Mouse (Mus musculus) limb, embryonic 12.5 days (tissue): ENCODE results near the gene Col9a1. TPM values are rescaled to one million over a fixed set of nuclear protein-coding genes. Genes with fewer than 3 reads are reported as not detected.

Experiments
- ATAC-seq: fragments of 200-750 bp; cut with Nextera tagmentation; 2 replicates; pipeline ENCODE4 v1.8.0; 2017; ENCODE audit warnings: low read depth, moderate TSS enrichment; ENCODE audit not compliant: insufficient number of reproducible peaks, insufficient read depth, low FRiP score, low TSS enrichment
- H3K27ac ChIP-seq: fragments of 300-500 bp; sonication (generic); 2 replicates; pipeline ENCODE4 v1.5.1; 2016; ENCODE audit warnings: mild to moderate bottlenecking, moderate library complexity
- H3K27me3 ChIP-seq: fragments of 300-500 bp; sonication (generic); 2 replicates; pipeline ENCODE4 v1.6.1; 2016; ENCODE audit warnings: mild to moderate bottlenecking, moderate library complexity
- H3K36me3 ChIP-seq: fragments of 300-500 bp; sonication (generic); 2 replicates; pipeline ENCODE4 v1.6.1; 2016; ENCODE audit warnings: mild to moderate bottlenecking, moderate library complexity
- H3K4me1 ChIP-seq: fragments of 300-500 bp; sonication (generic); replicated peaks from 2 replicates; pipeline ENCODE4 v1.6.1; 2016
- H3K4me2 ChIP-seq: fragments of 300-500 bp; sonication (generic); 2 replicates; pipeline ENCODE4 v1.6.1; 2016; ENCODE audit warnings: mild to moderate bottlenecking, moderate library complexity
- H3K4me3 ChIP-seq: fragments of 300-500 bp; sonication (generic); replicated peaks from 2 replicates; pipeline ENCODE4 v1.5.1; 2016; ENCODE audit warnings: mild to moderate bottlenecking
- H3K9ac ChIP-seq: fragments of 300-500 bp; sonication (generic); replicated peaks from 2 replicates; pipeline ENCODE4 v1.6.1; 2016; ENCODE audit warnings: mild to moderate bottlenecking, moderate library complexity
- H3K9me3 ChIP-seq: fragments of 300-500 bp; sonication (generic); 2 replicates; pipeline ENCODE4 v1.6.1; 2016; ENCODE audit warnings: mild to moderate bottlenecking, moderate library complexity
- WGBS: fragments of 180-500 bp; shearing (Covaris S2); methylation state at CpG from one replicate; pipeline ENCODE4 v1.1.7; 2016; 5-methylcytosine and 5-hydroxymethylcytosine counted together
- polyA plus RNA-seq: library from polyadenylated mRNA; unstranded; fragments of >200 nt; fragmentation: Nextera tagmentation; extraction: Ambion mirVana; gene quantifications from 2 replicates; pipeline ENCODE4 v1.2.1, GENCODE M21; 2016

The Col9a1 gene
- polyA plus RNA-seq, 1 experiment from 2014 or later = 192 TPM

DNA sequence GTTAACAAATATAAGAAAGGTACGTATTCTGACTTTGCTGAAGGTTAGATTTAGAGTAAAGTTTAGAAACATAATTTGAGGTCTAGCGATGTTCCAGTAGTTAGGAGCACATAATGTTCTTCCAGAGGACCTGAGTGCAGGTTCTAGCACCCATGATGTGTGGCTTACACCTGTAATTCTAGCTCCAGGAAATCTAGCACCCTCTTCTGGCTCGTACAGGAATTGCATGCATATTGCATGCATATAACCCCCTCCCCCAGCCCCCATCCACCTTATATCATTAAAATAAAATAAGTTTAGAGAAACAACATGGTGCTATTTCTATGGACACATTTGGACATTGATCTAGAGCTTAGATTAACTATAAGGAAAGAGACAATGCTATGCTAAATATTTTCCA is 123.3 kb downstream of the Col9a1 start:
- no peak for ATAC-seq
- WGBS = 86% methylated on average over 3 of the region's 3 CpGs

More for the DNA sequence above, 123.3 kb downstream of the Col9a1 start:
- Histone ChIP-seq H3K4me1 (no peaks in the 10 kb centered on the region), H3K9ac (no peak overlapping the region), H3K4me3 (no peak overlapping the region), H3K4me2 (no peak overlapping the region), H3K27ac (no peak overlapping the region), H3K36me3 (no peaks in the 10 kb centered on the region), H3K9me3 (no peaks in the 10 kb centered on the region; the same call in 1 of the 2 replicates), H3K27me3 (0 out of 2 replicates have a peak, but pooled peaks cover 3% of the 10 kb centered on the region)

Other genes starting within 250 kb of the Col9a1 start
- gene Sdhaf4, start 172.0 kb upstream of the Col9a1 start, polyA plus RNA-seq = 89.1 and 96.3 TPM in 2 replicates
- gene Fam135a, start 77.3 kb upstream of the Col9a1 start, polyA plus RNA-seq = 49.1 and 51.9 TPM in 2 replicates